Mouse (Mus musculus) splenic B cell, adult 2 months (primary cell): ENCODE measurements around the gene Fnip2.
"Not testable (repeated sequence)": the region's sequence is repeated elsewhere in the genome, so short reads cannot be mapped to it uniquely, and the experiment has no call there.

ENCODE experiments used
- DNase-seq: peaks from one replicate; pipeline ENCODE4 v3.0.0-alpha.2; 2011; ENCODE audit warnings: low read depth, low spot score
- H3K27me3 ChIP-seq: 2 replicates; pipeline ENCODE4 v1.6.1; 2012; ENCODE audit warnings: mild to moderate bottlenecking, low read length, moderate library complexity, mixed read lengths; ENCODE audit not compliant: control insufficient read depth, poor library complexity, insufficient read depth, severe bottlenecking
- H3K36me3 ChIP-seq: 2 replicates; pipeline ENCODE4 v1.6.1; 2012; ENCODE audit warnings: mild to moderate bottlenecking, low read length, moderate library complexity, mixed read lengths; ENCODE audit not compliant: control insufficient read depth, poor library complexity, insufficient read depth, severe bottlenecking

Fnip2 gene

DNA sequence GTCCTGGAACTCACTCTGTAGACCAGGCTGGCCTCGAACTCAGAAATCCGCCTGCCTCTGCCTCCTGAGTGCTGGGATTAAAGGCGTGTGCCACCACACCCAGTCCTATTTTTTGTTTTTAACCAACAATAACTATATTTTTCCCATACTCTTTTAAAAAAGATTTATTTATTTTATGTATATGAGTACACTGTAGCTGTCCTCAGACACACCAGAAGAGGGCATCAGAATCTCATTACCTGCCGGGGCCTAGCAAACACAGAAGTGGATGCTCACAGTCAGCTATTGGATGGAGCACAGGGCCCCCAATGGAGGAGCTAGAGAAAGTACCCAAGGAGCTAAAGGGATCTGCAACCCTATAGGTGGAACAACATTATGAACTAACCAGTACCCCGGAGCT, 5.8 kb upstream of the Fnip2 start:
- DNase-seq, H3K36me3 ChIP-seq, H3K27me3 ChIP-seq: not testable (repeated sequence)

DNA sequence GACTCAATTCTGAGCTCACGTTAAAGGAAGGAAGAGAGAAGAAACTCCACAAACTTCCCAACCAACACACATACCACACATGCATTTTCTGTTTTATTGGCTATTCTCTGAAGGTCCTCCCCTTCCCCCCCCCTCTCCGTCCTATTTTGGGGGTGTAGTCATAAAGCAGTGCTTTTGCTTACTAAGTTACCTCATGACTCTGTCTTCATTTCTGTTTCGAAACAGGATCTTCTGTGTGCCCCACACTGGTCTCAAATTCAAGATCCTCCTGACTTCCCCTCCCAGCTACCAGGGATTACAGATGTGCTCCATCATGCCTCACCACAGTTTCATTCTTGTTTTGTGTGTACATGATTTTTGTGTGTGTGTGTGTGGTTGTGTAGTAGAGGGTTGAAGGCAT, 4.8 kb upstream of the Fnip2 start:
- no peaks in the 10 kb centered on the region for H3K36me3 ChIP-seq
- H3K27me3 ChIP-seq: peaks cover 4% of the 10 kb centered on the region; the same call in 1 of the 2 replicates
- peak; percentile 39 for DNase-seq

DNA sequence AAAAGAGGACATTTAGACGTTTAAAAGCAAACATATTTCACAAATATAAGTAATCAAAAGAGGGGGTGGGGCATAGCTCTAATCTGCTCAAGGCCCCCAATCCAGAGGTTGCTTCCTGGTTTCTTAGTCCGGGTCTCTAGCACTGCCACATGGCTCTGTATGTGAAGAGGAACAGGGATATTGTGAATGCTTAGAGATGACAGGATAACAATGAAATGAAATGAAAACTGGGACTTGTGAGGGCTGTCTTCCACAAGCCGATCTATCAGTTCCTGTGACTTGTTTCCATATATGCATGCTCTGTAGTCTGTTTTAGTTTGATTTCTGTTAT, 1.7 kb upstream of the Fnip2 start:
- Histone ChIP-seq H3K36me3 (no peaks in the 10 kb centered on the region), H3K27me3 (no peaks in the 10 kb centered on the region)
- DNase-seq: no peak

- no peaks in the 10 kb centered on the region for H3K27me3 ChIP-seq
- DNase-seq: peak; percentile 92
These were observed 1.2 kb upstream of the Fnip2 start for GRCm38 (mm10) chr3:79568629-79569350.

GRCm38 (mm10) chr3:79566716-79567691, 592 bp downstream of the Fnip2 start:
- no peak for DNase-seq
- Histone ChIP-seq H3K36me3 (no peaks in the 10 kb centered on the region), H3K27me3 (no peaks in the 10 kb centered on the region)

More at GRCm38 (mm10) chr3:79568629-79569350, 1.2 kb upstream of the Fnip2 start:
- no peaks in the 10 kb centered on the region for H3K36me3 ChIP-seq

- H3K27me3 ChIP-seq: no peaks in the 10 kb centered on the region
- DNase-seq: no peak
- no peaks in the 10 kb centered on the region for H3K36me3 ChIP-seq
These were observed 2.6 kb downstream of the Fnip2 start for GRCm38 (mm10) chr3:79564875-79565606.

GRCm38 (mm10) chr3:79563511-79563910, 4.1 kb downstream of the Fnip2 start:
- Histone ChIP-seq H3K27me3 (no peaks in the 10 kb centered on the region), H3K36me3 (no peaks in the 10 kb centered on the region)
- no peak for DNase-seq

GRCm38 (mm10) chr3:79561784-79562715, 5.5 kb downstream of the Fnip2 start:
- no peak for DNase-seq
- H3K36me3 ChIP-seq: no peaks in the 10 kb centered on the region
- H3K27me3 ChIP-seq: no peaks in the 10 kb centered on the region

DNA sequence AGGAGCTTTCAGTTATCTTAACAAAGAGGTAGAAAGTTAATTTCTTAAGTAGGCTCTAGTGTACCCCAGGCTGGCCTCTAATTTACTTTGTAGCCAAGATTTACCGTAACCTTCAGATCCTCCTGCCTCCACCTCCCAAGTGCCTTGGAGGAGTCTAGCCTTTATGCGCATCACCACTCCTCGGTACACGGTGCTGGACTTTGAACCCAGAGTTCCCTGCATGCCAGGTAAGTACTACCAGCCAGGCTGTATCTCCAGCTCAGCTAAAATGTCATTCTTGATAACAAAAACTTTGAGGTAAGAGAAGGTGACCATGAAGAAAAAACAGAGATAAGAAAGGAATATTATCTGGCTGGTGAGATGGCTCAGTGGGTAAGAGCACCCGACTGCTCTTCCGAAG, 7.0 kb downstream of the Fnip2 start:
- DNase-seq: no peak
- no peaks in the 10 kb centered on the region for H3K36me3 ChIP-seq
- H3K27me3 ChIP-seq: no peaks in the 10 kb centered on the region

- Histone ChIP-seq H3K27me3 (no peaks in the 10 kb centered on the region), H3K36me3 (no peaks in the 10 kb centered on the region)
- no peak for DNase-seq
These were observed 7.9 kb downstream of the Fnip2 start for GRCm38 (mm10) chr3:79559773-79560045.

DNA sequence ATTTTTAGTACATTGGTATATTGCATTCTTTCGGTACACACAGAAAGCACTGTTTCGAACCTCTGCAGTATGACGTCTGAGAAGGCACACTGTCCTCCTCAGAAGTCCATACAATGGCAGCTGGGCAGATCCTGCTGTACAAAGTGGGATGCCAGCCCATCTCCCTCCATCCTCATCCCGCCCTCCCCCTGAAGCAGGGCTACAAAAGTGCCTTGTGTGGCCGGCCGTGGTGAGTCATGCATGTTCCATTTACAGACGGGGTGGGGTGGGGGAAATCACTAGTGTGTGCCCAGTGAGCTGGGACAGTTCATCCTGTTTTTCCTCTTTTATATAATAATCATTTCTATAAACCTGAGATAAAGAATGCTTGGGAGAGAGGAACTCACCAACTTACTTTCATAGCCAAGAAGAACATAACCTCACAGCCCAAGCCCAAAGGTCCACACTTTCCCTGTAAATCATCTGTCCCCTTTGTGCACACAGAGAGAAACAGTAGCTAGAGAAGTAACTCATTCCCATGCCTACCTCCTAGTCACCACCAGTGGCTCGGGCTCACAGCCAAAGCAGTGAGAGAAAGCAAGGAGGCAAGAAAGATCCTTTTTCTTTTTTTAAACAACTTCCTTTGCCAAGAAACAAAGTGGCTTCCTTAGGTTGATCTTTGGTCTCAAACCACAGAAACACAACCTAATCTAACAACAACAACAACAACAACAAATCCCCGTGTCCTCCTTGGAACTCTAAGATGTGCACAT, 8.4 kb downstream of the Fnip2 start:
- H3K36me3 ChIP-seq: no peaks in the 10 kb centered on the region
- DNase-seq: no peak

GRCm38 (mm10) chr3:79555061-79555460, 12.5 kb downstream of the Fnip2 start:
- H3K27me3 ChIP-seq: no peaks in the 10 kb centered on the region
- no peaks in the 10 kb centered on the region for H3K36me3 ChIP-seq
- no peak for DNase-seq

More for the DNA sequence above, 8.4 kb downstream of the Fnip2 start:
- no peaks in the 10 kb centered on the region for H3K27me3 ChIP-seq

GRCm38 (mm10) chr3:79553779-79554178, 13.8 kb downstream of the Fnip2 start:
- no peak for DNase-seq
- Histone ChIP-seq H3K36me3 (no peaks in the 10 kb centered on the region), H3K27me3 (no peaks in the 10 kb centered on the region; the same call in 1 of the 2 replicates)
